Mouse (Mus musculus) cerebellum, postnatal 10 days (tissue): ENCODE data around the gene Adra2b.

Source experiments
- DNase-seq, 2 experiments: peaks; one replicate each; pipeline ENCODE4 v3.0.0; 2021; ENCODE audit warnings: mixed read lengths in 2 of 2

Gene Adra2b

GRCm38 (mm10) chr2:127362459-127363281 is at the start of gene Adra2b:
TSS of gene Adra2b (plus strand) at chr2:127363208.
- DNase-seq: peak; percentile 94

DNA sequence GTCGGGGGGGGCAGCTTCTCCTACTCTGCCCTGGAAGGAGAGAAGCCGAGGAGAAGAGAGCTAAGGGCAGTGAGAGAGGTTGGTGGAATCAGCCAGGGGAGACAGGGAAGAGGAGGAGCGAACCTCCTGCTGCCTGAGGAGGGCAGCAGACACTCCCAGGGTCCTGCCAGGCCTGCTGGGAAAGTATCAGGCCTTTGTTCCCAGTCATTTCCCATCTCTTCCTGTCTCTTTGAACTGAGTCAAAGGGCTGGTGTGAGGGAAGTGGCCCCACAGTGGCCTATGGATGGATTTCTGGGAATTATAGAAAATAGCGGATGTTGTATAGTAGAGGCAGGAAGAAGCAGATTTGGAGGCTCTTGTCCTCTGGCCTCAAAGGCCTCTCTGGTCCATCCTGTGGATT is 49.1 kb upstream of the Adra2b start:
- no peak for DNase-seq

DNA sequence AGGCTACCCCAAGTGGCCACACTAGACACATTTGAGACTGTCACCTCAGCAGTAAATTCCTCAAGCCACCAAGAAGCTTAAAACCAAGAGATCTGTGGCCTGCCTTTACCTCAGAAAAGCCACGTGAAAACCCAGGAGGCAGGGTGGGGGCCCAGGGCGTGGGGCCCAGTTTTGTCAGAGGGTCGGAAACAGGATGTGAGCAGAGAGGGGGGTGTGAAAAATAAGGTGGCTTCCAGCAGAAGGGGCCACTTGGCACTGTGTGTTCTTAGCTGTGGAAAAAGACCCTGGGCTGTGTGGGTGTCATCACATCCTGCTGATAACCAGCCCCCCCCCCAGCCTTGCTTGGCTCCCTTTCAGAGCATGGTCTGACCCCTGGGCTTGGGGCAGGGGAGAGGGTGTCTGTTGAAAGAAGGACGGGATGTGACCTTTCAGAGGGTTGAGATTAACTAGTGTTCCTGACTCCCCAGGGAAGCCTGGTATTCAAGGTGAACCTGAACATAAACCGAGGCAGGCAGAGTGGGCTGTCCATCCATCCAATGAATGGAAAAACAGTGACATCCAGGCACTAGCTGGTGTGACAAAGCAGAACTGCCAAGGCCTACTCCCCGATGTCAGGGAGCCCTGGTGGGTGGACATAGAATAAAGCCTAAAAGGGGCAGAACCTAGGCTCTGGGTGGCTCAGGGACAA is 48.4 kb upstream of the Adra2b start:
- no peak for DNase-seq

DNA sequence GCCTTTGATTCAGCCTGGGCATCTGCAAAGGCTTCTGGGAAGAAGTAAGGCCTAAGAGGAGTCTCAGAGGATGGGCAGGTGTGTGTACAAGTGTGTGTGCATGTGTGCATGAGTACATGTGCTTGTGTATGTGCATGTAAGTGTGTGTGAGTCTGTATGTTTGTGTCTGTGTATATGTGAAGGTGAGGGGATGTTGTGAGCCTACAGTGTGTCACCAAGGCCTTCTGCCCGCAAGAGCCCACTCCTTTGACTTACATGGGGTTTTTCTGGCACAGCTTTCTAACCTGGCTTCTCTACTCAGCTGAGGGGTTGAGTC is 47.9 kb upstream of the Adra2b start:
- no peak for DNase-seq

GRCm38 (mm10) chr2:127316431-127316830 is 46.6 kb upstream of the Adra2b start:
- no peak for DNase-seq

DNA sequence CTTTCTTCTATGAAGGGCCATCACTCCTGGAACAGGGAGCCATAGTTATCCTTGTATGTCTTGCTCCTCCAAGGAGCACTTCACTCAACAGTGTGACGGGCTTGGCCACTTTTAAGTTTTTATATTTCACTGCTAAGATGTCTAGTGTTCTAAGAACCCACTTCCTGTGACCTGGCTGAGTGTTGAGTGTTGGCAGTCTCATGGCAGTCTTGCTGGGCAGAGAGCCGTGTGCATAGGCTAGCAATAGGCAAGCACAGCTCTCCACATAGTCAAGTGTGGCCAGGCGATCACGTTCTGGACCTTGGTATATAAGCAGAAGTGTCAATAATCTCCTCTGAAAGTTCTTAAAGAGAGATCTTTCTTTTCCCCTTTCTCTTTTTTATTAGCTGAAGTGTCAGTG is 44.9 kb upstream of the Adra2b start:
- DNase-seq: no peak

DNA sequence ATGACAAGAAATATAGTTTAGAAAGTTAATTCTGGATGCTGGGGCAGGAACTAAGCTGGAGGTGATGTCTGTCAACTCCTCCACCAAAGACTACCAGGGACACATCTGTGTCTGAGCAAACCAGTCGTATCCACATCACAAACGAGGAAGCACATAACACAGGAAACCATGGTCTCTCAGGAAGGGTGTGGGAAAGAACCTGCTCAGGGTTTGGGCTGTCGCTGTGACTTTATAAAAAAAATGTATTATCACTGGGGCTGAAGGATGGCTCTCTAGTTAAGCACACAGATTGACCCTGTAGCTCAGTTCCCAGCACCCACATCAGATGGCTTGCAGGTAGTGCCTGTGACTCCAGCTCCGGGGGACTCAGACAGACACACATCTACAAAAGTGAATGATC is 43.9 kb upstream of the Adra2b start:
- DNase-seq: no peak

- DNase-seq: no peak
These were observed 40.2 kb upstream of the Adra2b start for GRCm38 (mm10) chr2:127322671-127323285.

GRCm38 (mm10) chr2:127323667-127324066 is 39.3 kb upstream of the Adra2b start:
- no peak for DNase-seq

- no peak for DNase-seq
These were observed 38.6 kb upstream of the Adra2b start for GRCm38 (mm10) chr2:127324456-127324855.

- DNase-seq: no peak
These were observed 34.7 kb upstream of the Adra2b start for GRCm38 (mm10) chr2:127328090-127328851.

- no peak for DNase-seq
These were observed 30.0 kb upstream of the Adra2b start for GRCm38 (mm10) chr2:127332807-127333570.

- peak; percentile 25 to 34 for DNase-seq
These were observed 28.9 kb upstream of the Adra2b start for GRCm38 (mm10) chr2:127333945-127334603.

- DNase-seq: no peak
These were observed 27.9 kb upstream of the Adra2b start for GRCm38 (mm10) chr2:127335078-127335541.

DNA sequence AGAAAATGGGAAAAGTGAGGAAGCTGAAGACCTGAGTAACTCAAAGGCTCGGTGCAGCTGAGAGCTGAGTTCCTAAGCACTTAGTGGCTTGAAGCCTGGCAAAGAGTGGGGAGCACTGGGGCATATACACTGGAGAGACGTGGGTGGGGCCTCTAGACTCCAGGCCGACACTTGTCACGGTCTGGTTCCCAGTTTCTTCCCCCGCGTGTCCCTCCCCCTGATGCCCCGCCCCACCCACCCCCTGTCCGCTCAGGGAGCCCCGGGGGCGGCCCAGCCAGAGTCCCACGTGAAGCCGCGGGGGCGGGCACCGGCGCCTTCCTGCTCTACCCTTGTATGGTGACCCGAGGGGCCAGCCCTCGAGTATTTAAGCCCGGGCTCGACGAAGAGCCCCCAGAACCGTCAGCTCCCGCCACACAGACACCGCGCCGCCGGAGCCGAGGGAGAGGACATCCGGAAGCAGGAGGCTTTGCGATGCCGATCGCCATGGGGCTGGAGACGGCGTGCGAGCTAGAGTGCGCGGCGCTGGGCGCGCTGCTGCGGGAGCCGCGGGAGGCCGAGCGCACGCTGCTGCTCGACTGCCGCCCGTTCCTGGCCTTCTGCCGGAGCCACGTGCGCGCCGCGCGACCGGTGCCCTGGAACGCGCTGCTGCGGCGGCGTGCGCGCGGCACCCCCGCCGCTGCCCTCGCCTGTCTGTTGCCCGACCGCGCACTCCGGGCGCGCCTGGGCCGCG is 27.1 kb upstream of the Adra2b start, which contains the start of gene Dusp2:
TSS of gene Dusp2 (plus strand) at position 393 of the 730 bp plus-strand sequence.
- DNase-seq: peak; percentile 74

- DNase-seq: peak in 1 of 2 experiments; percentile 36
These were observed 26.5 kb upstream of the Adra2b start for GRCm38 (mm10) chr2:127336497-127336832.

GRCm38 (mm10) chr2:127336885-127337284 is 26.1 kb upstream of the Adra2b start:
- no peak for DNase-seq

DNA sequence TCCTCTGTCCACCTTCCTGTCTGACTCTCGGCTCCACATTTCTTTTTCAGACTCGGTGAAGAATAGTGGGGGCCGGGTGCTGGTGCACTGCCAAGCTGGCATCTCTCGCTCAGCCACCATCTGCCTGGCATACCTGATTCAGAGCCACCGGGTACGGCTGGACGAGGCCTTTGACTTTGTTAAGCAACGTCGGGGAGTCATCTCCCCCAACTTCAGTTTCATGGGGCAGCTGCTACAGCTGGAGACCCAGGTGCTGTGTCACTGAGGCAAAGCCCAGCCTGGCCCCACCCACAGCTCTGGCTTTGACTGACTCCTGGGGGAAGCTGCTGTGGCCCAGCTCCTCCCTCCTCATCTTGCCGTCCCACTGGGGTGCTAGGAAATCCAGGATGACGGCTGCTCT is 25.5 kb upstream of the Adra2b start:
- peak; percentile 83 for DNase-seq

DNA sequence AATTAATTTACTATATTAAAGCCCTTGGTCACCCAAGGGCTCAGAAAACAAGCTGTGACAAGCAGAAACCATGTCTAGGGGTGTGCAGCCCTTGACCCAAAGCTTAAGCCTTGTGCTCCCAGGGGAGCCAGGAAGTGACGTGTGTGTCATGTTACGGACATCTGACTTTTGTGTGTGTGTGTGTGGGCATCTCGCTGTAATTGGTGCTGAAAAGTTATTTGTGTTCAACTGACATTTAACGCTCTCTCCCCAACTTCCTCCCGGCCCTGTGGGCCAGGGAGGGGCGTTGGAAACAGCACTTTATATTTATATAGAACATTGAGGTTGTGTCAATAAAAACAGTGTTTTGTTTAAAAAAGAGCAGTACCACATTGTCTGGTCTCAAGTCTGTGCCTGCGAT is 25.0 kb upstream of the Adra2b start:
- DNase-seq: no peak

GRCm38 (mm10) chr2:127338416-127338815 is 24.6 kb upstream of the Adra2b start, which contains the start of gene Astl:
TSS of gene Astl (plus strand) at chr2:127338639.
- no peak for DNase-seq

DNA sequence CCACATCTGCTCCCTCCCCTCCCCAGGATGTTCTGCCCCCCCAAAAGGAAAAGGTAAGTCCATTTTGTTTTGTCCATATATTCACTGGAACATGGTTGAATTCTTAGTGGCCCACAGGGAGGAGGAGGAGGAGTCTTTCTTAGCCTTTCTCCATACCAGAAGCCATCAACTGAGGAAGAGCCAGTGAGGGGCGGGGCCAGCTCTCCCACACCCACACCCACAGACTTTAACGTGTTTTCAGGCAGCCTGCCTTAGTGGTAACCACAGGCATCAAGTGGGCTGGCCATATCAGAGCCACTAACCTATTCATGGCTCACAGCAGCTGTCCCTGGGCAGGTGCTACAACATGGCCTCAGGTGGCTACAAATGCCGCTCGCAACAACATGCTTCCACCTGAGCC is 24.2 kb upstream of the Adra2b start:
- no peak for DNase-seq
